ENCODE assay signal across 21 mouse cellular contexts in the genomic region with DNA sequence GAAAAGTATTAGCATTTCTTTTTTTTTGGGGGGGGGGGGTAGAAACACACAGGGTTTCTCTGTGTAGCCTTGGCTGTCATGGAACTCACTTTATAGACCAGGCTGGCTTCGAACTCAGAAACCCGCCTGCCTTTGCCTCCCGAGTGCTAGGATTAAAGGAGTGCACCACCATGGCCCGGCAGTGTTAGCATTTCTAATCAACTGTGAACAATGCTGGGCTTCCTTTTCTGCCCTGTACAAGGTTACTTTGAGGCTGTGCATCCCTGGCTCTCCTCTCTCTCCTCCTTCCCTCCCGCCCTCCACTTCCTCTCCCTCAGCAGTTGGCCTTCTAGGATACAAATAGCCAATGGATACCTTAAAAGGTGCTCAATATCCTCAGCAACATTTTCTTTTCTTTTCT. TPM values are rescaled to one million over a fixed set of nuclear protein-coding genes. Genes with fewer than 3 reads are reported as not detected.
"Had no signal": no experiment of that assay in that cellular context is flagged by ENCODE, and none has a peak within 500 bp of the region (broad histone marks: within the 10 kb centered on the region; RNA-seq: fewer than 3 reads in every experiment).

No protein-coding gene starts in this region.

- ATAC-seq: liver, embryonic 12.5 days; midbrain, embryonic 13.5 days; midbrain, embryonic 15.5 days had no signal

- H3K4me1 ChIP-seq: liver, embryonic 12.5 days; midbrain, embryonic 13.5 days; midbrain, embryonic 15.5 days; neural tube, embryonic 13.5 days; neural tube, embryonic 15.5 days had no signal

- H3K36me3 ChIP-seq: liver, embryonic 12.5 days; midbrain, embryonic 10.5 days; midbrain, embryonic 13.5 days; midbrain, embryonic 15.5 days; neural tube, embryonic 13.5 days; neural tube, embryonic 15.5 days had no signal

- H3K27me3 ChIP-seq: liver, embryonic 12.5 days; midbrain, embryonic 13.5 days; midbrain, embryonic 15.5 days; neural tube, embryonic 13.5 days; neural tube, embryonic 15.5 days had no signal

- H3K4me3 ChIP-seq: liver, embryonic 12.5 days; midbrain, embryonic 10.5 days; midbrain, embryonic 13.5 days; midbrain, embryonic 15.5 days; myocyte; neural tube, embryonic 13.5 days; neural tube, embryonic 15.5 days had no signal

- H3K4me2 ChIP-seq: liver, embryonic 12.5 days; midbrain, embryonic 13.5 days; midbrain, embryonic 15.5 days; neural tube, embryonic 13.5 days; neural tube, embryonic 15.5 days had no signal

- DNase-seq: lung, adult 18-20 months; lung, postnatal 10 days; lung, postnatal 4 days; retina, postnatal 1 day; right cerebral cortex, adult 18-20 months; right cerebral cortex, postnatal 25 days; right cerebral cortex, postnatal 4 days; spleen, adult 18-20 months; thymus, adult 18-20 months; thymus, postnatal 14 days; thymus, postnatal 36 days had no signal

- H3K27ac ChIP-seq: liver, embryonic 12.5 days; liver, embryonic 14.5 days; midbrain, embryonic 10.5 days; midbrain, embryonic 13.5 days; midbrain, embryonic 15.5 days; neural tube, embryonic 13.5 days; neural tube, embryonic 15.5 days had no signal

- H3K9me3 ChIP-seq: liver, embryonic 12.5 days; midbrain, embryonic 10.5 days; midbrain, embryonic 13.5 days; midbrain, embryonic 15.5 days; neural tube, embryonic 13.5 days; neural tube, embryonic 15.5 days had no signal

- H3K9ac ChIP-seq: liver, embryonic 12.5 days; liver, embryonic 14.5 days; midbrain, embryonic 13.5 days; midbrain, embryonic 15.5 days; neural tube, embryonic 13.5 days; neural tube, embryonic 15.5 days had no signal

RNA-seq across cellular contexts. Expression of a gene that starts 39.8 kb away (rescaled TPM):
- total RNA-seq: megakaryocyte, adult 5-6 weeks; megakaryocyte-erythroid progenitor cell, adult 5-6 weeks had no signal
